Mouse (Mus musculus) C2C12 (cell line): Measurements from ENCODE around the gene Mllt3. TPM values are rescaled to one million over a fixed set of nuclear protein-coding genes. Genes with fewer than 3 reads are reported as not detected.

Experiments used
- H3K27me3 ChIP-seq: one replicate; pipeline ENCODE4 v1.6.1; 2011; ENCODE audit not compliant: control insufficient read depth, insufficient read depth, insufficient read length
- H3K36me3 ChIP-seq: one replicate; pipeline ENCODE4 v1.6.1; 2011; ENCODE audit not compliant: control insufficient read depth, insufficient read depth
- H3K4me3 ChIP-seq: one replicate; pipeline ENCODE4 v1.5.1; 2011; ENCODE audit warnings: mild to moderate bottlenecking, control low read depth; ENCODE audit not compliant: poor library complexity, insufficient read depth, severe bottlenecking
- H3K79me2 ChIP-seq: one replicate; pipeline ENCODE4 v1.6.1; 2011; ENCODE audit not compliant: control insufficient read depth, insufficient read depth
- H3K79me3 ChIP-seq: one replicate; pipeline ENCODE4 v1.6.1; 2011; ENCODE audit warnings: low read depth, control low read depth
- H3ac ChIP-seq: one replicate; pipeline ENCODE3; 2011; ENCODE audit warnings: low read depth; ENCODE audit not compliant: control insufficient read depth, insufficient read length
- CEBPB ChIP-seq: IDR thresholded peaks from one replicate; pipeline ENCODE4 v1.6.1; 2011; ENCODE audit warnings: low read depth, mild to moderate bottlenecking, control low read depth, moderate library complexity
- CTCF ChIP-seq: IDR thresholded peaks from one replicate; pipeline ENCODE4 v1.5.1; 2011; ENCODE audit not compliant: control insufficient read depth, insufficient read depth, insufficient read length
- FOSL1 ChIP-seq: IDR thresholded peaks from one replicate; pipeline ENCODE4 v1.8.0; 2011; ENCODE audit warnings: mild to moderate bottlenecking, low read length; ENCODE audit not compliant: poor library complexity, insufficient read depth, severe bottlenecking
- MAX ChIP-seq: IDR thresholded peaks from one replicate; pipeline ENCODE4 v1.6.1; 2011; ENCODE audit warnings: mild to moderate bottlenecking, control low read depth
- MYOD1 ChIP-seq: IDR thresholded peaks from one replicate; pipeline ENCODE4 v1.6.1; 2011; ENCODE audit warnings: low read depth; ENCODE audit not compliant: control insufficient read depth, insufficient read length
- MYOG ChIP-seq: IDR thresholded peaks from one replicate; pipeline ENCODE4 v1.6.1; 2011; ENCODE audit not compliant: control insufficient read depth, insufficient read length; ENCODE audit errors: extremely low read depth
- USF1 ChIP-seq: IDR thresholded peaks from one replicate; pipeline ENCODE4 v1.6.1; 2011; ENCODE audit warnings: low read depth, mild to moderate bottlenecking, control low read depth, moderate library complexity
- polyA plus RNA-seq: library from polyadenylated mRNA; unstranded; fragments of >200 nt; fragmentation: generic; extraction: Trizol; gene quantifications from one replicate; pipeline ENCODE4 v1.2.1, GENCODE M21; 2012; ENCODE audit warnings: missing spikeins

The Mllt3 gene
- polyA plus RNA-seq, 1 experiment, result 8.1 TPM

- TF ChIP-seq USF1 (no peak), MAX (no peak)
These were observed 93.5 kb downstream of the Mllt3 start for GRCm38 (mm10) chr4:87939474-87940154.

GRCm38 (mm10) chr4:87936326-87936725, 96.8 kb downstream of the Mllt3 start:
- TF ChIP-seq MAX, result no peak
- no peak for TF ChIP-seq MYOG
- no peak for TF ChIP-seq FOSL1
- TF ChIP-seq USF1, result no peak
- TF ChIP-seq CTCF, result no peak
- TF ChIP-seq MYOD1, result no peak
- no peak for TF ChIP-seq CEBPB
- H3K79me2 ChIP-seq, result peaks cover 53% of the 10 kb centered on the region

More at GRCm38 (mm10) chr4:87939474-87940154, 93.5 kb downstream of the Mllt3 start:
- Histone ChIP-seq H3K79me3 (peaks cover 6% of the 10 kb centered on the region), H3K4me3 (no peak overlapping the region), H3K36me3 (no peaks in the 10 kb centered on the region), H3ac (no peak overlapping the region), H3K79me2 (peaks cover 43% of the 10 kb centered on the region), H3K27me3 (no peaks in the 10 kb centered on the region)

GRCm38 (mm10) chr4:87933701-87934337, 99.3 kb downstream of the Mllt3 start:
- Histone ChIP-seq H3K27me3 (no peaks in the 10 kb centered on the region), H3K79me2 (peaks cover 35% of the 10 kb centered on the region), H3ac (no peak overlapping the region), H3K4me3 (no peak overlapping the region), H3K36me3 (no peaks in the 10 kb centered on the region), H3K79me3 (peaks cover 4% of the 10 kb centered on the region)
- no peak for TF ChIP-seq MYOG
- TF ChIP-seq USF1, result no peak
- no peak for TF ChIP-seq MAX
- TF ChIP-seq MYOD1, result no peak
- no peak for TF ChIP-seq FOSL1
- no peak for TF ChIP-seq CEBPB
- no peak for TF ChIP-seq CTCF

More at GRCm38 (mm10) chr4:87936326-87936725, 96.8 kb downstream of the Mllt3 start:
- H3K27me3 ChIP-seq, result no peaks in the 10 kb centered on the region
- H3ac ChIP-seq, result no peak overlapping the region
- H3K79me3 ChIP-seq, result peaks cover 8% of the 10 kb centered on the region
- no peaks in the 10 kb centered on the region for H3K36me3 ChIP-seq
- no peak overlapping the region for H3K4me3 ChIP-seq

GRCm38 (mm10) chr4:87930356-87931245, 102.6 kb downstream of the Mllt3 start:
- Histone ChIP-seq H3K79me2 (peaks cover 20% of the 10 kb centered on the region), H3K79me3 (peaks cover 8% of the 10 kb centered on the region), H3K36me3 (no peaks in the 10 kb centered on the region), H3K4me3 (no peak overlapping the region), H3ac (no peak overlapping the region), H3K27me3 (no peaks in the 10 kb centered on the region)
- no peak for TF ChIP-seq MYOD1
- TF ChIP-seq CEBPB, result no peak
- no peak for TF ChIP-seq MAX
- no peak for TF ChIP-seq CTCF
- TF ChIP-seq FOSL1, result no peak
- TF ChIP-seq MYOG, result no peak
- no peak for TF ChIP-seq USF1

- Histone ChIP-seq H3K79me3 (peaks cover 6% of the 10 kb centered on the region), H3K27me3 (no peaks in the 10 kb centered on the region), H3K4me3 (no peak overlapping the region), H3ac (no peak overlapping the region), H3K79me2 (peaks cover 2% of the 10 kb centered on the region), H3K36me3 (no peaks in the 10 kb centered on the region)
- TF ChIP-seq MYOG, result no peak
- no peak for TF ChIP-seq CEBPB
- no peak for TF ChIP-seq USF1
- no peak for TF ChIP-seq MAX
- no peak for TF ChIP-seq FOSL1
- TF ChIP-seq CTCF, result no peak
- no peak for TF ChIP-seq MYOD1
These were observed 104.5 kb downstream of the Mllt3 start for GRCm38 (mm10) chr4:87928603-87929199.
